Mouse (Mus musculus) lung, postnatal 0 days (tissue): ENCODE measurements around the gene Zfp618. TPM values are rescaled to one million over a fixed set of nuclear protein-coding genes. Genes with fewer than 3 reads are reported as not detected.

Source experiments
- ATAC-seq: fragments of 200-750 bp; cut with Nextera tagmentation; 2 replicates; pipeline ENCODE4 v1.8.0; 2017; ENCODE audit warnings: moderate library complexity
- DNase-seq: peaks from one replicate; pipeline ENCODE4 v3.0.0-alpha.2; 2016; ENCODE audit warnings: low spot score
- H3K27ac ChIP-seq: fragments of 300-500 bp; sonication (generic); 2 replicates; pipeline ENCODE4 v1.5.1; 2014; ENCODE audit warnings: antibody characterized with exemption, mild to moderate bottlenecking, low read length, mixed read lengths
- H3K27me3 ChIP-seq: fragments of 300-500 bp; sonication (generic); replicated peaks from 2 replicates; pipeline ENCODE4 v1.6.1; 2014; ENCODE audit warnings: low read length, mixed read lengths; ENCODE audit not compliant: insufficient read depth
- H3K36me3 ChIP-seq: fragments of 300-500 bp; sonication (generic); 2 replicates; pipeline ENCODE4 v1.6.1; 2014; ENCODE audit warnings: low read length, mixed read lengths; ENCODE audit not compliant: insufficient read depth
- H3K4me1 ChIP-seq: fragments of 300-500 bp; sonication (generic); 2 replicates; pipeline ENCODE4 v1.6.1; 2014; ENCODE audit warnings: antibody characterized with exemption, low read depth, low read length, mixed read lengths; ENCODE audit not compliant: insufficient read depth
- H3K4me2 ChIP-seq: fragments of 300-500 bp; sonication (generic); replicated peaks from 2 replicates; pipeline ENCODE4 v1.6.1; 2014; ENCODE audit warnings: low read depth, mild to moderate bottlenecking, low read length, moderate library complexity, mixed read lengths
- H3K4me3 ChIP-seq: fragments of 300-500 bp; sonication (generic); 2 replicates; pipeline ENCODE4 v1.5.1; 2014; ENCODE audit warnings: low read depth, low read length
- H3K9ac ChIP-seq: fragments of 300-500 bp; sonication (generic); replicated peaks from 2 replicates; pipeline ENCODE4 v1.6.1; 2014; ENCODE audit warnings: low read depth, mild to moderate bottlenecking
- H3K9me3 ChIP-seq: fragments of 300-500 bp; sonication (generic); 2 replicates; pipeline ENCODE4 v1.6.1; 2016; ENCODE audit warnings: low read length, mixed read lengths
- CTCF ChIP-seq: IDR thresholded peaks from 2 replicates; pipeline ENCODE4 v1.5.1; 2016; ENCODE audit warnings: antibody characterized with exemption, mild to moderate bottlenecking
- EP300 ChIP-seq: IDR thresholded peaks from 2 replicates; pipeline ENCODE4 v1.6.1; 2016; ENCODE audit warnings: antibody characterized with exemption, mild to moderate bottlenecking, control low read depth
- WGBS: fragments of 180-500 bp; shearing (Covaris S2); extraction: QIAGEN DNeasy Blood & Tissue Kit; methylation state at CpG from one replicate; pipeline ENCODE4 v1.1.7; 2014; 5-methylcytosine and 5-hydroxymethylcytosine counted together
- polyA plus RNA-seq: library from polyadenylated mRNA; unstranded; fragments of >200 nt; fragmentation: Nextera tagmentation; extraction: Ambion mirVana; gene quantifications from 2 replicates; pipeline ENCODE4 v1.2.1, GENCODE M21; 2015

The Zfp618 gene
- polyA plus RNA-seq, 1 experiment from 2014 or later, result 7.9 TPM

DNA sequence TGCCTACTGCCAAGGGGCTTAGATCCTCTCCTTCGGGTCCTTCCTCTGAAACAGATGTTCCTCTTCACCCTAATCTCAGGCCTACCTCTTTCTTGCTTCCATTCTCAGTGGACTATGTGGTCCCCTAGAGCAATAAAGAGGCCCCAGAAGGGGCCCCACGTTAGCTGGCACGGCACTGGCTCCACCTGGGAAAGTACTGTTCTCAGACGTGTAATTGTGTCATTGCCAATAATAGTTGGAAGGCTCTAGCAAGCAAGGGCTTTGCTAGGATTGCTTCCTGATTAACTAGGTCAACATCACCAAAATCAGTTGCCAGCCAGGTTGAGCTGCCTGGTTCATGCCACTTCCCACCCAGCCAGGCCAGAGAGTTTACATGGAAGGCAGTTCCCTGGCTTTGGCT, 72.2 kb downstream of the Zfp618 start:
- no peak overlapping the region for H3K4me2 ChIP-seq
- no peaks in the 10 kb centered on the region for H3K9me3 ChIP-seq
- no peak for DNase-seq
- H3K4me3 ChIP-seq, result no peak overlapping the region
- ATAC-seq, result no peak
- H3K27me3 ChIP-seq, result no peaks in the 10 kb centered on the region
- H3K27ac ChIP-seq, result no peak overlapping the region
- no peaks in the 10 kb centered on the region; the same call in 1 of the 2 replicates for H3K4me1 ChIP-seq
- no peaks in the 10 kb centered on the region for H3K36me3 ChIP-seq
- no peak overlapping the region for H3K9ac ChIP-seq
- TF ChIP-seq EP300, result no peak
- no peak for TF ChIP-seq CTCF
- 72% methylated on average over 4 of the region's 4 CpGs for WGBS

DNA sequence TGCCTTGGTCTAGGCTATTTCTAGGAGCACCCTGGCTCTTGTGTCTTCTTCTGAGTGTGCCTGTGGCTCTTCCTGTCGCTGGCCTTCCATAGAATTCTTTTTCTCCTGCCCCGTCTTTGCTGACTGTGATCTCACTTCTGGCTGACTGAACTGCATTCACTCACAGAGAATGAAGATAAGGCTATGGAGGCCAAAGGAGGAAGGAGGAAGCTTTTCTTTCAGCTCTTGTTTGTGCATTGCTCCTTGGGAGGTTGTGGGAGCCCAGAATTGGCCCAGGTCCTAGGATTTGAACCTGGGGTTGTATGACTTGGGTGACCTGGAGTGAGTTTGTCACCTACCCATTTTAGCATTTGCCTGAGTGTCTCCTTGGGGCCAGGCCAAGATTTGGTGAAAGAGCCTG, 72.9 kb downstream of the Zfp618 start:
- Histone ChIP-seq H3K4me1 (no peaks in the 10 kb centered on the region; the same call in 1 of the 2 replicates), H3K4me2 (no peak overlapping the region), H3K9ac (no peak overlapping the region), H3K27ac (no peak overlapping the region), H3K4me3 (no peak overlapping the region), H3K36me3 (no peaks in the 10 kb centered on the region), H3K27me3 (no peaks in the 10 kb centered on the region), H3K9me3 (no peaks in the 10 kb centered on the region)
- DNase-seq, result no peak
- TF ChIP-seq EP300, result no peak
- TF ChIP-seq CTCF, result no peak
- 57% methylated on average over 2 of the region's 2 CpGs for WGBS
- no peak; the same call in 1 of the 2 replicates for ATAC-seq

DNA sequence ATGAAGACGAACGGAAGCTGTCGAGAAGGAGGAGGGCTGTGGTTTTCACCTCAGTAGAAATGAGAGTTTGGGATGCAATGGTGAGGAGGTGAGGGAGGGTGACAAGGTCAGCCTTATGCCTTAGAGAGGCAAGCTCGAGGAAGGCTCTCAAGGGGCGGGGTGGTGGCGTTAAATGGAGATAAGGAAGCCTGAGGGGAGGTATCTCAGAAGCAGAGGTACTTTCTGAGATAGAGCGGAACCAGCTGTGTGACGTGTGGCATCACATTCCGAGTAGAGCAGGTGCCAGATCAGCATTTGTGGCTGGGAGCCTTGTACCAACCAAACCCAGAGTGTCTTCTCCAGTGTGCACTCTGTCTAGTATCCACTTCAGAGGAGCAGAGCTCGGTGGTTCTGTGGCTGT, 73.6 kb downstream of the Zfp618 start:
- no peaks in the 10 kb centered on the region; the same call in 1 of the 2 replicates for H3K4me1 ChIP-seq
- no peak for ATAC-seq
- H3K27ac ChIP-seq, result no peak overlapping the region
- H3K36me3 ChIP-seq, result no peaks in the 10 kb centered on the region
- H3K4me2 ChIP-seq, result no peak overlapping the region
- no peak overlapping the region for H3K4me3 ChIP-seq
- H3K27me3 ChIP-seq, result no peaks in the 10 kb centered on the region
- TF ChIP-seq CTCF (no peak), EP300 (no peak)
- DNase-seq, result no peak
- no peaks in the 10 kb centered on the region for H3K9me3 ChIP-seq
- no peak overlapping the region for H3K9ac ChIP-seq
- WGBS, result 82% methylated on average over 10 of the region's 10 CpGs

- no peak for TF ChIP-seq EP300
- TF ChIP-seq CTCF, result no peak
- ATAC-seq (no peak), DNase-seq (no peak)
- Histone ChIP-seq H3K4me3 (no peak overlapping the region), H3K4me2 (no peak overlapping the region), H3K4me1 (peaks cover 9% of the 10 kb centered on the region; the same call in 1 of the 2 replicates), H3K9me3 (no peaks in the 10 kb centered on the region), H3K36me3 (no peaks in the 10 kb centered on the region), H3K27me3 (no peaks in the 10 kb centered on the region), H3K27ac (no peak overlapping the region), H3K9ac (no peak overlapping the region)
- WGBS, result 82% methylated on average over 3 of the region's 3 CpGs
These were observed 83.2 kb downstream of the Zfp618 start for GRCm38 (mm10) chr4:63048606-63049005.

- H3K4me1 ChIP-seq, result peaks cover 9% of the 10 kb centered on the region; the same call in 1 of the 2 replicates
- H3K27me3 ChIP-seq, result no peaks in the 10 kb centered on the region
- peak overlapping the region; percentile 43; the same call in 1 of the 2 replicates for H3K27ac ChIP-seq
- H3K9ac ChIP-seq, result no peak overlapping the region
- ATAC-seq (no peak), DNase-seq (no peak)
- no peaks in the 10 kb centered on the region for H3K36me3 ChIP-seq
- TF ChIP-seq EP300 (no peak), CTCF (no peak)
- H3K4me3 ChIP-seq, result no peak overlapping the region
- H3K9me3 ChIP-seq, result no peaks in the 10 kb centered on the region
- no peak overlapping the region for H3K4me2 ChIP-seq
These were observed 84.4 kb downstream of the Zfp618 start for GRCm38 (mm10) chr4:63049596-63050318.

DNA sequence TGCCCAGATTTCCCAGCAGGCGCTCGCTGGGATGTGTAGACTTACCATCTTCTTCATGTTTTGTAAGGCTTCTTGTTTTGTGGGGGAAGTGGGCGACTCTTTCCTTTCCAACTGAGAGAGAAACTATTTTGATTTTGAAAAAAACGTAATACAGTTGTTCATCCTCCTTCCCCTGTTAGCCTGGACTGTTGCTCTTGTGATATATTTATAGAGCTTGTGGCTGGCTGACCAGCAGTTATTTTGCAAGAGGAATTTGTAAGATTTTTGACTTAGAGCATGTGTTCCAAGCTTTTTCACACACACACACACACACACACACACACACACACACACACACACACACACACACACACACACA, 84.9 kb downstream of the Zfp618 start:
- ATAC-seq (peak; percentile 52), DNase-seq (peak; percentile 77)
- H3K4me3 ChIP-seq, result no peak overlapping the region
- no peaks in the 10 kb centered on the region for H3K9me3 ChIP-seq
- no peak overlapping the region for H3K4me2 ChIP-seq
- no peaks in the 10 kb centered on the region for H3K27me3 ChIP-seq
- no peak overlapping the region for H3K27ac ChIP-seq
- TF ChIP-seq CTCF (no peak), EP300 (no peak)
- WGBS, result 48% methylated on average over 4 of the region's 4 CpGs
- H3K4me1 ChIP-seq, result peaks cover 9% of the 10 kb centered on the region; the same call in 1 of the 2 replicates
- H3K9ac ChIP-seq, result no peak overlapping the region
- H3K36me3 ChIP-seq, result no peaks in the 10 kb centered on the region
